Mouse (Mus musculus): ENCODE measurements around the gene Atp13a1.

Atp13a1 gene

DNA sequence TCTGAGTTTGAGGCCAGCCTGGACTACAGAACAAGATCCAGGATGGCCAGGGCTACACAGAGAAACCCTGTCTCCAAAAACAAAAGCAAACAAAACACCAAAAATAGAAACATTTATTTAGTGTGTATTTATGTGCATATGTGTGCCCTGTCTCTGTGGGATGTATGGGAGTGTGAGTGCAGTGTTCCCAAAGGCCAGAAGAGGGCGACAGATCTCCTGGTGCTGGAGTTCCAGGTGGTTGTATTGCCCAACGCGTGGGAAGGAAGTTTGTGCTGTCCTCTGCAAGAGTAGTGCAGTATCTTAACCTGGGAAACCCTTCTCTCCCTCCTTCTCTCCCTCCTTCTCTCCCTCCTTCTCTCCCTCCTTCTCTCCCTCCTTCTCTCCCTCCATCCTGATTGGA is 58.9 kb downstream of the Atp13a1 start:
- in situ Hi-C loops (cut with MseI, MboI), result no loop called here

DNA sequence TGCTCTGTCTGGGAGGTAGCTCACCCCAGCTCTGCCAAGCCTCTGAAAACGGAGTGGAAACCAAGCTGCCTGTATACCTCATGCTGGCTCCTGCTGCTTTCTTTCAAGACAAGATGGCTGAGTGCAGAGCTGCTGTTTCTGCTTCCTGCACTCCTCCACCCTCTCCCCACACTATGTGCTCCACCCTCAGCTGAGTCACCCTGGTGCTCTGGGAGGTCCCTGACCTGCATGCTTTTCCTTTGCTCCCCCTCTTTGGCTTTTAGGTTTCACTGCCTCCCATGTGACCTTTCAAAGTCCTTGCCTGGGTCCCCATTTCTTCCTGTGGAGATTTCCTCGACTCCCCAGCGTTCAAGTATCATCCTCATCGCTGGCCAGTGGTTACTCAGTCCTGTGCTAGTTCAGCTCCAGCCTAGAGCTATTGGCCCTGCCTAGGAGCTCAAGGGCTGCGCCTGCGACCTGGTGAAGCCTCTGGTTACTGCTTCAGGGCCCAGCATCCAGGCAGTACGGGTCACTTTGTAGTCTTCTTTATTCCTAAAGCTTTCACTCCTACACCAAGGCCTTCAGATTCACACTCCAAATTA is 60.1 kb downstream of the Atp13a1 start:
- in situ Hi-C loops (cut with MseI, MboI), result no loop called here

DNA sequence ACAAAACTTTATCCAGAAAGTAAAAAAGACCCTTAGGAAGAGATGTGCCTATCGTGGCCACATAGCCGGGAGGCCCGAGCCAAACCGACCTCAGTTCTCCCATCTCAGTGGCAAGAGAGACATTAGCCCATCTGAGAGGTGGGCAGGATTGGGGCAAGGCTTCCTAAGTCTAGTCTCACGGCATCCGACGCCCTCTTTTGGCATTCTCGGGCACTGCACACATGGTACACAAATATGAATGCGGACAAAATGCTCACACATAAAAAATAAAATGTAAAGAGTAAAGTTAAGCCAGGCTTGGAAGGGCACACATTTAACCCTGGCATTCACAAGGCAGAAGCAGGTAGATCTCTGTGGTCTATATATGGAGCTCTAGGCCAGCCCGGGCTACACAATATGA is 62.9 kb downstream of the Atp13a1 start:
- in situ Hi-C loops (cut with MseI, MboI), result no loop called here

All from mouse trophoblast stem cell (cell line).